ENCODE assay signal across 7 mouse cellular contexts in the genomic region with DNA sequence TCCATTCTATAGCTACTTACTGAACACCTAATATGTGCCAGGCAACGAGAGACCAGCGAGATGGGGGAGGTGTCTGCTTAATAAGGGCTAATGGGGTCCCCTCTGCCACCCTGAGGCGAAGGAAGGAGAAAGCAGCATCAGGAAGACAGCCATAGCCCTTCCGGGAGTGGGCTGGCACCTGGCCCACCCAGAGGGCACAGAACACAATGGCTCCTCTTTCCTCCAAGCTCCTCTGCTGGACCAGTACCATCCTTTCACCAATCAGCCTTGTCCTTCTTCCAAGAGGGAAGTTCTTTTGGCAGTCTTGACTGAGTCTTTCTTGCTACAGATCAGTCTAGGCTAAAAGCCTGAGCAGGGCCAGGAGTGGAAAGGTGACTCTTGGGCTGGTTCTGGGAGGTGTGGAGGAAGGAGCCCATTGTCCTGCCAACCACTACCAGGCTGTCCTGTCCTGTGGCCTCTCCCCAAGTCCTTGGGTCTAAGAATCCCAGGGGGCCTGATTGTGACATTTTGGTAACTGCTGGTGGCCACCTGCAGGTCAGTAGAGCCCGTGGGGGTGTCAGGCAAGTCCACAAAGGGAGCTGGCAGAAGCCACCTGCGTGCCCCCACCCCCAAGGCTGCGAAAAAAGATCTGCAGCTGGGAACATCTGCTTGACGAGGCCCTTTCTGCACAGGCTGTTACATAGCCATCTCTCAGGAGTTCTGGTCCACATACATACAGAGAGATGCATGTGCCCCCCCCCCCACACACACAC. TPM values are rescaled to one million over a fixed set of nuclear protein-coding genes. Genes with fewer than 3 reads are reported as not detected.
A peak's percentile ranks its signal among the peaks of the same experiment; 100 is the strongest.
DNase-seq lines count a peak whose midpoint lies in the region; ATAC-seq and TF ChIP-seq lines count a peak whose summit lies in the region.

No protein-coding gene starts in this region.

- DNase-seq in left cerebral cortex, postnatal 14 days (ENCODE audit: low spot score in 2 of 2) = peak; percentile 42 to 67
- no peak for DNase-seq in left cerebral cortex, adult 9 months (ENCODE audit: low spot score in 2 of 2)
- DNase-seq in hindbrain, postnatal 0 days (ENCODE audit: low spot score) = peak; percentile 61
- no peak for DNase-seq in cerebellum, adult 9-11 months
- DNase-seq in urinary bladder, adult 18-20 months (ENCODE audit: low spot score in 2 of 2) = no peak

- WGBS in embryonic facial prominence, embryonic 12.5 days = 27% methylated on average over 8 of the region's 8 CpGs
- 11% methylated on average over 8 of the region's 8 CpGs for WGBS in hindbrain, postnatal 0 days
- 12% methylated on average over 8 of the region's 8 CpGs for WGBS in neural tube, embryonic 14.5 days

- intact Hi-C loops in left cerebral cortex, postnatal 14 days (cut with DNase I) = loop anchor here (5.0 kb wide), 2 partner anchors 54 to 99 kb away; no protein-coding TSS in a partner anchor

- ATAC-seq in embryonic facial prominence, embryonic 12.5 days (ENCODE audit: insufficient number of reproducible peaks, insufficient read depth, low FRiP score, low TSS enrichment) = no peak
- ATAC-seq in hindbrain, postnatal 0 days = peak; percentile 13; the same call in 1 of the 2 replicates
- peak; percentile 16 for ATAC-seq in neural tube, embryonic 14.5 days (ENCODE audit: low read depth)

- peaks cover 53% of the 10 kb centered on the region for H3K27me3 ChIP-seq in embryonic facial prominence, embryonic 12.5 days
- H3K27me3 ChIP-seq in hindbrain, postnatal 0 days (ENCODE audit: insufficient read depth, low read length) = peaks cover 15% of the 10 kb centered on the region
- no peaks in the 10 kb centered on the region for H3K27me3 ChIP-seq in neural tube, embryonic 14.5 days (ENCODE audit: control insufficient read depth, insufficient read depth, low read length)

- H3K9me3 ChIP-seq in embryonic facial prominence, embryonic 12.5 days = no peaks in the 10 kb centered on the region
- no peaks in the 10 kb centered on the region for H3K9me3 ChIP-seq in hindbrain, postnatal 0 days (ENCODE audit: low read length)
- no peaks in the 10 kb centered on the region for H3K9me3 ChIP-seq in neural tube, embryonic 14.5 days (ENCODE audit: control insufficient read depth, low read length)

- TF ChIP-seq CTCF in hindbrain, postnatal 0 days (IDR thresholded peaks at IDR 0.05; ENCODE audit: low read depth) = peak; percentile 29; the same call in 1 of the 2 replicates

- H3K36me3 ChIP-seq in embryonic facial prominence, embryonic 12.5 days = no peaks in the 10 kb centered on the region
- no peaks in the 10 kb centered on the region for H3K36me3 ChIP-seq in hindbrain, postnatal 0 days (ENCODE audit: insufficient read depth, low read length)
- no peaks in the 10 kb centered on the region for H3K36me3 ChIP-seq in neural tube, embryonic 14.5 days (ENCODE audit: control insufficient read depth, insufficient read depth, low read length)

- peak overlapping the region; percentile 90 for H3K4me2 ChIP-seq in embryonic facial prominence, embryonic 12.5 days (replicated peaks)
- peak overlapping the region; percentile 69 for H3K4me2 ChIP-seq in hindbrain, postnatal 0 days (ENCODE audit: low read depth, low read length)
- peak overlapping the region; percentile 57 for H3K4me2 ChIP-seq in neural tube, embryonic 14.5 days (ENCODE audit: low read depth, low read length)

- H3K4me3 ChIP-seq in embryonic facial prominence, embryonic 12.5 days = peak overlapping the region; percentile 39
- peak overlapping the region; percentile 39 for H3K4me3 ChIP-seq in hindbrain, postnatal 0 days (ENCODE audit: low read length)
- H3K4me3 ChIP-seq in neural tube, embryonic 14.5 days (ENCODE audit: low read depth, low read length) = peak overlapping the region; percentile 26

- peaks cover 19% of the 10 kb centered on the region; the same call in 1 of the 2 replicates for H3K4me1 ChIP-seq in embryonic facial prominence, embryonic 12.5 days
- peaks cover 8% of the 10 kb centered on the region for H3K4me1 ChIP-seq in hindbrain, postnatal 0 days (ENCODE audit: insufficient read depth, low read length)
- peaks cover 34% of the 10 kb centered on the region for H3K4me1 ChIP-seq in neural tube, embryonic 14.5 days (ENCODE audit: control insufficient read depth, insufficient read depth, low read length)

- H3K9ac ChIP-seq in embryonic facial prominence, embryonic 12.5 days = peak overlapping the region; percentile 52
- peak overlapping the region; percentile 53 for H3K9ac ChIP-seq in hindbrain, postnatal 0 days (replicated peaks; ENCODE audit: low read length)
- H3K9ac ChIP-seq in neural tube, embryonic 14.5 days (replicated peaks; ENCODE audit: low read depth, low read length) = peak overlapping the region; percentile 44

- no peak overlapping the region for H3K27ac ChIP-seq in embryonic facial prominence, embryonic 12.5 days
- peak overlapping the region; percentile 71 for H3K27ac ChIP-seq in hindbrain, postnatal 0 days
- H3K27ac ChIP-seq in neural tube, embryonic 14.5 days (ENCODE audit: low read depth, low read length) = peak overlapping the region; percentile 85

RNA-seq across cellular contexts. Expression of a gene that starts 19.5 kb away (rescaled TPM):
- total RNA-seq in left cerebral cortex, postnatal 14 days (2021) = 1 to 10 TPM; 7.6 to 7.7 TPM
- 15.6 and 17.6 TPM in 2 replicates for polyA plus RNA-seq in embryonic facial prominence, embryonic 12.5 days (2016; fragmentation: Nextera tagmentation; extraction: Ambion mirVana)
- 17.0 and 17.3 TPM in 2 replicates for total RNA-seq in hindbrain, postnatal 0 days (2014; rRNA removed)
- polyA plus RNA-seq in hindbrain, postnatal 0 days (2015; fragmentation: Nextera tagmentation; extraction: Ambion mirVana) = 11.0 and 11.1 TPM in 2 replicates
- polyA plus RNA-seq in neural tube, embryonic 14.5 days (2014; fragmentation: Nextera tagmentation; extraction: Ambion mirVana) = 9.2 and 11.7 TPM in 2 replicates

RNA-seq across cellular contexts. Expression of a gene that starts 19.6 kb away (rescaled TPM):
- total RNA-seq in left cerebral cortex, postnatal 14 days (2021) = 10 to 100 TPM; 58.3 to 72.0 TPM
- 43.3 and 43.8 TPM in 2 replicates for polyA plus RNA-seq in embryonic facial prominence, embryonic 12.5 days (2016; fragmentation: Nextera tagmentation; extraction: Ambion mirVana)
- total RNA-seq in hindbrain, postnatal 0 days (2014; rRNA removed) = 20.9 and 23.0 TPM in 2 replicates
- polyA plus RNA-seq in hindbrain, postnatal 0 days (2015; fragmentation: Nextera tagmentation; extraction: Ambion mirVana) = 86.4 and 90.7 TPM in 2 replicates
- 68.1 and 76.3 TPM in 2 replicates for polyA plus RNA-seq in neural tube, embryonic 14.5 days (2014; fragmentation: Nextera tagmentation; extraction: Ambion mirVana)

Comparison
In these comparisons a context has a peak if more than half of its experiments do, and no peak if none do; other contexts are left out.
1. DNase-seq: peak in left cerebral cortex, postnatal 14 days (2 of 2) and hindbrain, postnatal 0 days (single experiment); none in left cerebral cortex, adult 9 months (0 of 2), cerebellum, adult 9-11 months (single experiment) and urinary bladder, adult 18-20 months (0 of 2).
2. Peak in every context shown above with its lines, with median percentiles within 50 percentile points of each other: H3K4me2 ChIP-seq, H3K4me3 ChIP-seq and H3K9ac ChIP-seq.